Mouse (Mus musculus): Measurements from ENCODE around the gene Sec63.

Sec63 gene

DNA sequence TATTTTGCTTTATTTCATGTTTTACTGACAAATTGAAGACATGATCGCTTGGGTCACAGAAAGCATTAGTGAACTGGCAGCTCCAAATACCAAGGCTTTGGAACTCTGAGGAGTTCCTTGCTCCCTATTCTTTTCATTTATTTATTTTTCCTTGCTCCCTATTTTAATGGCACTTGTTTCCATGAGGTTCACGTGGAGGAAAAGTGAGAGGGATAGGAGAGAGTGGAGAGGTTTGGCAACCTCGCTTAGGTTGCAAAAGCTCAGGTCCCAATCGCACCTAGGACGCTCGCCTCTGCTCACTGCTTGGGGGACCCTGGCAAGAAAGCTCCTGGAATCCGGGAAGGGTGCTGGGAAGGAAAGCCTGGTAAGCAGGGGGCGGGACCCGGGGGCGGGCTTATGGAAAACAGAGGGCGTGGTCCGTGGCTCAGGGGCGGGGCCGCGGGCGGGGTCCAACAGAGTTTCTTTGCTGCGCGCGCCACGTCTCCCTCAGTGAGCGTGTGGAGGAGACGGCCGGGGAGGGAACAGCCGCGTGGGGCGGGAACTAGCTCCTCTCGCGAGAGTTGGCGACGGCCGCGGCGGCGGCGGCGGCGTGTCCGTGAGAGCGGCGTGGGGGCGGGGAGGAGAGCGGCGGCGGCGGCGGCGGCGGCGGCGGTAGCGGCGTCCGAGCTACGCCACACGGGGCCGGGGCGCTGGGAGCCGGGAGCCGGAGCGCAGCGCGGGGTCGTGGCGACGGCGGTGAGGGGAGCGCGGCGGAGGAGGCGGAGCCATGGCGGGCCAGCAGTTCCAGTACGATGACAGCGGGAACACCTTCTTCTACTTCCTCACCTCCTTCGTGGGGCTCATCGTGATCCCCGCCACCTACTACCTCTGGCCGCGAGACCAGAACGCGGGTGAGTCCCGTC lies at the start of gene Sec63:
TSS of gene Sec63 (plus strand) at position 498 of the 902 bp plus-strand sequence.
- in situ Hi-C loops (cut with MboI, MseI), result no loop called here

DNA sequence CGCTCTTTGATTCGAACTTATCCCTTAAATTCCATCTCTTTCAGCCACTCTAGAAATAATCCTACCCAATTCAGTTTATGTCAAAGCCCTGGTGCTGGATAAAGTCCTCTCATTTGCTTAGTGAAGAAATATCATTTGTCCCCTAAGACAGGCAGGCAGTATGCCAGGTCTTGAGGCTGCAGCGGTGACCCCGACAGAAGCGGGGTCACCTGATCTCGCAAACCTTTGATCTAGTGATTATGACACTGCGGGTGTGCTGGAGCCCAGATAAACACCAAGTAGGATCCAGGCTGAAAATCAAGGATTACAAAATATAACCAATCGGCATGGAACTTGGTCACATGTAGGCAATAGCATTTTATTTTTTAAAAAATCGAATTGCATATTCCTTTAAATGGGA lies 46.6 kb upstream of the Sec63 start:
- in situ Hi-C loops (cut with MboI, MseI), result no loop called here

DNA sequence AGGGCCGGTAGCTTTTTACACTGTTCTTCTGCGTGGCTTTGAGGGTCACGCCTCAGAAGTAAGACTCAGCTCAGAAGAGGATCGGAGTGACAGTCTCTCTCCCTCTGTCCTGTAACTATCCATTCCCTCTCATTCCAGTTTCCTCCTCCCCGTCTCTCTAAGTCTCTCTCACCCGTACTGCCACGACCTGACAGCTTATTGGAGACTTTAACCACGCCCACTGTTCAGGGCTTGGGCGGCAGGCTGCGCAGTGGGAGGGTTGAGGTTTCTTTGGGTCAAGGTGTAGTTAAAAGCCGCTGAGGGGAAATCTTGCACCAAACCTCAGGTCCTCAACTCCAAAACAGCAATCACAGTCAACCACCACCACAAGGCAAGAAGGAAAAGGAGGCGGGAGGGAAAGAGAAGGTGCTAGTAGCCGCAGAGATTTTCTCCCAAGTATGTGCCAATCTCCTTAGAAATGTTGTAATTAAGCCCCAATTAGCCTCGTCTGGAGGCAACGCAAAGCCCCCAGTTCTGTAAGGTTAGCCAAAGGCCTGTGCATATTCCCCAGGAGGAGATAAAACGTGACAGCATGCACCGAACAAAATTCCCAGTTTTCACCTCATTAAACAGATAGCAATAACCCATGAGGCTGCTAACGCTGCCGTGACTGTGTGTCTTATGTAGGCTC lies 45.8 kb upstream of the Sec63 start:
- in situ Hi-C loops (cut with MboI, MseI), result no loop called here

DNA sequence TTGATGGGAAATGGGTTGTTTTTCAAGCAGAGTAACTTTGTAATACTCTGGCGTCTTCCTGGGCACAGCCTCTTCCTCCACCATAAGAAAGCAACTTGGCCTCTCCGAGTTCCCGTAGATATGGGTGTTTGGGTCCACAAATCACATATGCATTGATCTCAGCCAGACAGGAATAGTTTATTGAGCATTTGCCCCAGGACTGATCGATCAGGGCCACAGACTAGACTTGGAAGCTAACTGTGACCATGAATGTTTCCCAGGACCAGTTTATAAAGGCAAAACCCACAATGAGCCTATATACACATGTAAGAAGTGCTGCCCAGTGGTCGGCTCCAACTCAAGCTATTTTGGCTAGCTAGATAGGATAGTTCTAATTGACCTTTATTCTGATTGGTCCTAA lies 39.2 kb upstream of the Sec63 start:
- in situ Hi-C loops (cut with MboI, MseI), result no loop called here

DNA sequence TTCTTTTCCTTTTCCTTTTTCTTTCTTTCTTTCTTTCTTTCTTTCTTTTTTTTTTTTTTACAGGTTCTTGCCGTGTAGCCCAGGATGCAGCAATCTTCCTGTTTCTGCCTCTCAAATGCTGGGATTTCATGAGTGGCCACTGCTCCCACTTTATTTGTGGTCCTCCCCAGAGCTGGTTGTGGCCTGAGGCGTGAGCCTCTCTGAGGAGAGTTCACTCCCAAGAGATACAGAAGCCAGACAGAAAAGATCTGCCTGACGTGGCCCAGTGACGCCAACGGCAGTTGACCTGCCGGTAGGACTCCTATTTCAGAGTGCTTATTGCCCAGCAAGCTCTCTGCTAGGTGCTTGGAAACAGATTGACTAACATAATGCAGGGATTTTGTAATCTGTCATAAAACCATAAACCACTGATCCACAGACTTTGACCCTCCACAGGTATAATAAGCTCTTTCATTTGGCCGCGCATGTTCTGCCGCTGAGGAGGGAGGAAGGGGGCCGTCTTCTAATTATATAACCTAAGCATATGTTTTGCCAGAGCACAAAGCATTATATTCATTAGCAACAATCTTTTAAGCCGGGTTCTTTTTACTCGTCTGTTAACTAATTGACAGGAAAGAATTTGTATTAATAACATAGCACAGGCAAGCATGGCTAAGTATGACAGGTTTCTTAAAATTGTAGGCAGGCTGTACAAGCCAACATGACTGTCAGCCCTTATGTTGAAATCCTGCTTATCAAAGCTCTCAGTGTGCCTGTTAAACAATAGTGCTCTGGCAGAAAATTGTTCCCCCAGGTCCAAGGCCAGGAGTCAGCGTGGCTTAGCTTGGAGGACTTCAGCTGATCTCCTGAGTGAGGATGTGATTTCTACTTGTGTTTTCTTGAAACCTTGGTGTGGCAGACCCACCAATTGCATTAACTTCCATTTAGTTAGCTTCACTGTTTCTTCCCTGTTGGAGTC lies 37.7 kb upstream of the Sec63 start:
- in situ Hi-C loops (cut with MboI, MseI), result no loop called here

DNA sequence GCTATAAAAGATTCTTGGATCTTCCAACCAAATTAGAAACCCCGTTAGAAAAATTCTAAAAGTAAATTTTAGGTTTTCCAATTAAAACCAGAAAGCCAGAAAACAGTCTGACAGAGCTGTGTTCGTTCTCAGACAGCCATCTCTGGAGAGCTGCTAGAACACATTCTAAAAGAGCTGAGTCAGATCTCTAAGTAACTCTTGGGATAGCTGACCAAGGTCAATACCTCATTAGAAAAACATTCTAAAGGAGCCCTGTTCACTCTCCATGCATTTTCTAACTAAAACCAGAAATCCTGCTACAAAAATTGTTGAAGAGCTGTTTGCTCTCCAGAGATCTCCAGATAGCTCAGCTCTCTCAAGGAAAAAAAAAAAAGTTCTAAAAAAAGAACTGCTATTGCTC lies 31.7 kb upstream of the Sec63 start:
- in situ Hi-C loops (cut with MboI, MseI), result no loop called here

DNA sequence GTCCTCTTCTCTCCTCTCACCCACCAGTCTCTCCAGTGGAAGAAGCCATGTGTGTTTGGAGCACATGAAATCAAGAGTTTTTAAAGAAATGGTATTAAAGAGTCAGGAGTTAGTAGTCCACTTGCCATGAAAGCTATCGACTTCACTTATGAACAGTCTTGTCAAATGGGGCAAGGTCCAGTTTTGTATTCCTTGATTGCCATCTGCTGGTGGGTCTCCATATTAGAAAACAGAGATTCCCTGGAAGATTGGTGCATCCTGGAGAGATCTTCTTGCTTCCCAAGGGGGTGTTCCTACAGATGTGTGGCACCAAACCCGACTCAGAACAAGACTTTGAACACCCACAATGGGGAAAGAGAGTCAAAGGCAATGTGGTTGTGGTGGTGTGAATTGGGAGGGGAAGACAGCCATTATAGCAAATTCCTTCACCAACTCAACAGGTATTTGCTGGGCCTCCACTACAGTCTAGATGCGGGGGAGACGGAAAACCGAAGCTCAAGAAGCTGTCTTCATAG lies 26.7 kb upstream of the Sec63 start:
- in situ Hi-C loops (cut with MboI, MseI), result no loop called here

DNA sequence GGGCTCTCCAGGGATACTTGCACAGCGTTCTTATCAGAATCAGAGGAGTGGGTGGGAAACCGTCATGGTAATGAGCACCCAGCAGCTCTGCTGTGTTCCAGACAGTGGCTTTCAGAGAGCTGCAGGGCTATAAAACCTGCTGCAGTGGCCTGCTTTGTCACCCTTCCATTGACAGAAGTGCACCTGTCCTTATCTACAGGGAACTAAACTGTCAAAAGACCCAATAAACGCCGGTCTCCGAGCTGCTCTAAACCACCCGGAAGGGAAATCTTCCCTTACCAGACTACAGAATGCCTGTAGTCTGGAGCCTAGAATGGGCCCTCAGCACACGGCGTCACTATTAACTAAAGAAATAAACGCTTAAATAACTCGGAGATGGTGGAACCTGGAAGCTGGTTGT lies 9.5 kb upstream of the Sec63 start:
- in situ Hi-C loops (cut with MboI, MseI), result no loop called here

DNA sequence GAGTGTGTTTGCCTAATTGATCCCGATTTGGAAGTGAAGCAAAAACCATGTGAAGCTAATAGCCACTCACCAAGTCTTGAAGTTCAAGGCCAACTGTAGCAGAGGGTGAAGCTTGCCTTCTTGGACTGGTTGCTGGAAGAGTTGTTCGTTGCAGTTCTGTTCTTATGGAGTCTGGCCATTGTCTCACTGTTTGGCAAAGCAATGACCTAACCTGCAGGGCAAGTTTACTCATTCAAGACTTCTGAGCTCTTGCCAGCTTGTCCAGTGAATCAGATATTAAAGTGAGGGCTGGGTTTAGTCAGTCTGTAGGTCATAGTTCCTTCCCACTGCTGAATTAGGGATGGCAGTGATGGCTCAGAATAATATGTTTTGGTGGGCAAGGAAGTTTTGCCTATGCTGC lies 7.0 kb upstream of the Sec63 start:
- in situ Hi-C loops (cut with MboI, MseI), result no loop called here

DNA sequence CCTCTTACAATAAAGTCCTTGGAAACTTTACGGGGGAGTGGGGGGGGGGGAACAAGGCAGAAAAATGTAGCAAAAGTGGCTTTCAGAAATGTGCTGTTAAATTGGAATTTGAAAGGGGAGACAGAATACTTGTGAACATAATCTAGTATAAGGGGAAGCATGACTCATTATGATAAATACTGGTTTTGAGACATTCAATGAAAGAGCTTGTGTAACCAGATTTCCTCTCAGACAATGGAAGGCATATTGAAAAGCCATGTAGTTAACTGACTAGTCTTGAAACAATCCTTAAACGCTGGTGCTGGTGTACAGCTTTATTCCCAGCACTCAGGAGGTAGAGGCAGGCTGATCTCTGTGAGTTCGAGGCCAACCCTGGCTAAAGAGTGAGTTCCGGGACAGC lies 1.6 kb upstream of the Sec63 start:
- in situ Hi-C loops (cut with MboI, MseI), result no loop called here

DNA sequence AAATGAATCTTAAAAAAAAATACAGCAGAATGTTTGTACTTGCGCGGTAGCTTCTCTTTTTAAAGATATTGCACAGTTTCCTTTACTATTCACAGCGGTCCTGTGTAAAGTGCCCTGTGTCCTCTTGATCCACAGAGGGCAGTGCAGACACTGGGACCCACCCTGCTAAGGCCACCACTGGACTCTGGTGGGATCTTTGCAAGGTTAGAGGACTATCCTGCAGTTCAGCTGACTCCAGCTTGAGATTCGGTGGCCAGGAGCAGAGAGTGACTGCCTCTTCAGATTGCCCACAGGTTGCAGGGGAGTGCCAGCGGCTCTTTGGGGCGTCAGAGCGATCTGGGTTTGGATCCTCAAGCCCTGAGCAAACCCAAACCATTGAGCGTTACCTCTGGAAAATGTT lies 967 bp upstream of the Sec63 start:
- in situ Hi-C loops (cut with MboI, MseI), result no loop called here

DNA sequence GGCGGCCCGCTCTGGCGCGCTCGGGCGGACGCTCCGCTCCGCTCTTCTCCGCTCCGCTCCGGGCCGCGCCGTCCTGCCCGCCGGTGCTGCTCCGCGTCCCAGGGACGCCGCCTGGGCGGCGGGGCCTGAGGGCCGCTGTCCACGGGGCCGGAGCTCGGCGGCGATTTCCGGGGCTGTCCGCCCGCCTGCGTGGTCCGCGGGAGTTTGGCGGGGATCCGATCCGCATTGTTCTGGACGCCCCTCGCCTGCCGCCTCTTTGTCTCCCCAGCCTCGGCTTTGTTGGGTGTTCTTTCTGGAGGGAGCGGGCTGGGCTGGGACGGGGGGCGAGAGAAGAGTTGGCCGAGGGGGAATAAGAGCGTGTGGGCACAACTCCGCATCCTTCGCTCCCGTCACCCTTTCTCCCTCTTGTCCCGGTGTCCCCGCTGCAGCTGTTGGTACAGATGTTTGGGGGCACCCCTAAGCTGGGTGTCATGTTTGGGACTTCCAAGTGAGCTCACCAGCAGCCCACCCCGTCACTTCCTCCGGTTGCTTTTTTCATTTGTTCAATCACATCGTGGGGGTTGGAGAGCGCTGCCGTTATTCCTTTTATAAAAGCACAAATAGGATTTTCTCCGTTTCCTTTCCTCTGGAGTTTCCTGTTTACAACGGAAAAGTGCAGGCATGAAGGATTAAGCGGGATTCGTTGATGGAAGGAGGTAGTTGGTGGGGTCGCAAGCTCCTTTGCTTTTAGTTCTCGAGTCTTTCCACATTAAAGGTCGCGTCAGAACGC lies 789 bp downstream of the Sec63 start:
- in situ Hi-C loops (cut with MboI, MseI), result no loop called here

DNA sequence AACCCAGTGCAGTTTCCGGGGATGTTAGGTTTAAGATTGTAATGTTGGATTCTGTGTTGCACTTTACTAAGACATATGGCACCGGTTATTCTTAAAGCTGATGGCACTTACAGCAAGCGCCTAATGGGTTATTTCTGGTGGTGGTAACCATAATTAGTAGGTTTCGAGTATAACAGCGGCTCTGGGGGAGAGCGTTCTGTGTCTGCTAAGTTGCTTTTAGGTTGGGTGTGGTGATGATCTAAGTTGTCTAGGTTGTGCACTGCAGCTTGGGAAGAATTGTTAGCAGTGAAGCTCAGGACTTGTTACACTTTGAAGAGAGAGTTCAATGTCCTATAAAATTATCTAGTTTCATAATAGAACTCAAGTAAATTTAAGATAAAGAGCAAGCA lies 1.4 kb downstream of the Sec63 start:
- in situ Hi-C loops (cut with MboI, MseI), result no loop called here

DNA sequence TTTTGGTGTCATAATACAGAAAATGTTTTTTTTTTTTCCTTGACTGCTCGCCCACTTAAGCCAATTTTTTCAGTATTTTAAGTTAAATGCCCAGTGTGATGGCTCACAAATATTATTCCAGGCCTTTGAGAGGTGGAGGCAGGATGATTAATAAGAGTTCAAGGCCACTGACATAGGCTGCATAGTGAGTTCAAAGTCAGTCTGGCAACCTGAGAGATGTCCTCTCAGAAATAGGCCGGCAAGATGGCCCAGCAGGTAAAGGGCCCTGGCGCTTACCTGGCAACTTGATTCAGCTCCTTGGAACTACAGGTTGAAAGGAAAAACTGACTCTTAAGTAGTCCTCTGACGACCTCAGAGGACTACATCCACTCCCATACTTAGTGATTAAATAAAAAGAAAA lies 1.9 kb downstream of the Sec63 start:
- in situ Hi-C loops (cut with MboI, MseI), result no loop called here

DNA sequence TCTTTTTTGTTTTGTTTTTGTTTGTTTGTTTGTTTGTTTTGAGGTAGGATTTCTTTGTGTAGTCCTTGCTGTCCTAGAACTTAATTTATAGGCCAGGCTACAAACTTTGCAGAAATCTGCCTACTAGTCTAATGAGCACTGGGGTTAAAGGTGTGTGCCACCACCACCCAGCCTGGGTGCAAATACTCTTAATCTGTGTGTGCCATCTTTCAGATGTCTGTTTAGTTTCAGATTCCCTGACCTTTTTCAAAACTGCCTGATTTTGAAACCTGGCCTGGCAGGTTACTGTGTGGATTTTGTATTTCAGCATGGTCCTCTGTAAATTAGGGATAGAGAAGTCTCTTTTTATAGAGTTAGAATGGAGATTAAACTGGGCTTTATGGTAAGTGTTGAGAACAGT lies 4.0 kb downstream of the Sec63 start:
- in situ Hi-C loops (cut with MboI, MseI), result no loop called here

DNA sequence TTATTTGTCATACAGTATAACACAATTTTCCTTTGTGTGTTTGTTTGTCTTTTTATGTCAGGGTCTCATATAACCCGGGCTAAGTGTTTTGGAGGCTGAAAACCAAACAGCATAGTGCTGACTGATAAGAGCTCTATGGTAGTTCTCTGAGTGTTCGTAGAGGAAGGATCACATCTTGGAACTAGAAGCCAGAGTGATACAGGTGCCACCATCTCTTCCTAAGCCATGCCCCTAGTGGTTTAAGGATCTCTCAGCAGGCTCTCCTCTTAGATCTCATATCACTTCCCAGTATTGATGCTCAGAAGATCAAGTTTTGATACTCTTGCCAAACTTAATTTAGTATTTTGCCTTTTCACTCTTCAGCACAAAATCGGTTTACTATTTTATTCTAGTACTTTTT lies 14.2 kb downstream of the Sec63 start:
- in situ Hi-C loops (cut with MboI, MseI), result no loop called here

DNA sequence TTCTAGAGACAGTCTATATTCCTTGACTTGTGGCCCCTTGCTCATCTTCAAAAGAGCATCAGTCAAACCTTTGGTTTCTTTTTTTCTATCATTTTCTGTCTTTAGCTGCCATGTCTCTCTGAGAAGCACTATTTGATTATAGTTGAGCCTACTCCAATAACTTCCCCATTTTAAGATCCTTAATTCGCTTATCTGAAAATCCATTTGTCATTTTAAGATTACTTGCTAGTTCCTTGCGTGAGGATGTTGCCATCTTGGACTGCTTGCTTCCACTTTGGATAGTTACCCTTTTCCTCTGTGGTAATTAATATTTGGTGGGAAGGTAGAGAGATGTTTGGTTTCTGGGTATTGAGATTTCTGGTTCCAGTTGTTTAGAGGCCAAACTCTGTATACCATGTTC lies 19.5 kb downstream of the Sec63 start:
- in situ Hi-C loops (cut with MboI, MseI), result loop anchor here in 1 of 2 experiments (10.0 kb wide), 1 partner anchor 86 kb away; no protein-coding TSS in a partner anchor

DNA sequence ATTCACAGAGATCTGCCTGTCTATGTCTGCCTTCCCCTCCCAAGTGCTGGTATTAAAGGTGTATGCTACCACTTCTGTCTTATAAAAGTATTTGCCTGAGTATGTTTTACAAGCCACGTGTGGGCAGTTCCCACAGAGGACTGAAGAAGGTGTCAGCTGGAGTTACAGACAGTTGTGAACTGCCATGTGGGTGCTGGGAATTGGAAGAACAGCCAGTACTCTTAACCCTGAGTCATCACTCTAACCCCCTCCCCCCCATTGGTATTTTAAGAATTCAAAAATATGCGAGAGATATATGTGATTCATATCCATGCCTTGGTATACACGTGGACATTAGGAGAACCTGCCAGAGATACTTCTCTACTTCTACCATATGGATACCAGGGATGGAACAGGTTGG lies 20.4 kb downstream of the Sec63 start:
- in situ Hi-C loops (cut with MboI, MseI), result loop anchor here in 1 of 2 experiments (10.0 kb wide), 1 partner anchor 87 kb away; no protein-coding TSS in a partner anchor

DNA sequence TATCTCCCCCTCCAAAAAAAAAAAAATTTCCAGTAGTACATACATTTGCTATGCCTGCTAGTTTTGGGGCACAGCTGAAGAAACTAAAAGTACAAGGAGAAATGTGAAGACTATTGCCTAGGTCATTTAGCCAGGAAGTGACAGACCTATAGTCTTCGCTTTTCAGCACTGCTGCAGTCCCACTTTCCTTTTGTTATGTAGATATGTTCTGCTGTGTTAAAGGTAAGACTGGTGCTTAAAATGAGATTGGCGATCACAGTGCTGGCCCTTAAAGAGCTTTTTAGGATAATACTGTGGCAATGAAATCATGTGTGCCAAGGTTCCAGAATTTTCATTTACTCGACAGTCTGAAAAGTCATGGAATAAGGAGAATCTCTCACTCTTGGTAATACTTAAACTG lies 39.6 kb downstream of the Sec63 start:
- in situ Hi-C loops (cut with MboI, MseI), result loop anchor here in 1 of 2 experiments (25.0 kb wide), 1 partner anchor 661 kb away; no protein-coding TSS in a partner anchor

DNA sequence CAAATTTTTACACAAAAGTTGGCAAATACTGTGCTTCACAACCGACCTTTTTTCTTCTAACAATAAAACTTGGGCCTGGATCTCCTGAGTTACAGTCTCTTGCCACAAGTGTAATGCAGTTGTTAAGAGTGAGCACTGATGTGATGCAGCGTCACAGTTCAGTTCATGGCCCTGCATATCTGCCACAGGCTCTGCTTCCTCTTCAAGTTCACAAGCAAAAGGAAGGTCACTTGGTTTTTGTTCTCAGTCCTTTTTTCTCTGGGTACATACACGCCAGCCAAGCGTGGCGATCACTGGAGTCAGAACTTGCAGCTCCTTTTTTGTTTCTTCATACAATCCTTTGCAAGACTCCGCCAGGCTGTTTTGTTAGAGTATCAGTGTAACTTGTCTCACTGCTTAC lies 64.6 kb downstream of the Sec63 start:
- in situ Hi-C loops (cut with MboI, MseI), result no loop called here

DNA sequence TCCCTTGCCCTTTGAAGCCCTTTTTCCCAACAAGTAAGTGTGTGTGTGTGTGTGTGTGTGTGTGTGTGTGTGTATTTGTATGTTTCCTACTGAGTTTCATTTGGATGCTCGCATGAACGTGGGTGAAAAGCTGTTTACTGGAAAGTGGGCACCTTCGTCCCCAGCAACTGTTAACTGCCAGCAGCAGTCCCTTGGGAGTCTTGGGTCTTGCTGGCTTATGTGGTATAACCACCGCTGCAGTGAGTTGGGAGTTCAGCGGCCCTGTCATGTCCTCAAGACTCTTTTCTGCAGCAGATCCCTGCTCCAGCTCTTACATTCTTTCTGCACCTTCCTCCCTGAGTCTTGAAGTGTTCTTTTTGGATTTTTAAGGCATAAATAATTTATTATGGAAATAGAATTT lies 65.9 kb downstream of the Sec63 start:
- in situ Hi-C loops (cut with MboI, MseI), result no loop called here

All from T-helper 17 cell (primary cell).